Mouse (Mus musculus): Measurements from ENCODE around the gene Ier5. TPM values are rescaled to one million over a fixed set of nuclear protein-coding genes. Genes with fewer than 3 reads are reported as not detected.
A peak's percentile ranks its signal among the peaks of the same experiment; 100 is the strongest.

Ier5 gene
- polyA plus RNA-seq, 1 experiment from 2014 or later = 7.1 TPM

DNA sequence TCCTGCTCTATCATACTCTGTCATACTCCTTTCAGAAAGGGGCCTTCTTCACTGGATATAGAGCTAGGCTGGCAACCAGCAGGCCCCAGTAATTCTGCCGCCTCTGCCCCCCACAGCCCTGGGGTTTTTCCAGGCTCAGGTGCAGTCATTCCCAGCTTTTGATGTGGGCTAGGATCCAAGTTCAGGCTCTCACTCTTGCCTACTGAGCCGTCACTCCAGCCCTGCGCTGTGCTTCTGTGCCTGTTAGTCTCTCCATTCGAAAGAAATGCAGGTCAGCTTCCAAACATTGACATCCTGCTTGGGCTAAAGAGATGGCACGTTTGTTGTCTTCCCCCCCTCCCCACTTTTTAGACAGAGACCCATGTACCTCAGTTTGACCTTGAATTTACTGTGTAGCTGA is 39.2 kb downstream of the Ier5 start:
- Histone ChIP-seq H3K27me3 (ENCODE audit: control insufficient read depth, insufficient read depth, low read length) (no peaks in the 10 kb centered on the region), H3K9ac (replicated peaks; ENCODE audit: low read depth, low read length) (no peak overlapping the region), H3K9me3 (ENCODE audit: control insufficient read depth, low read depth, low read length) (no peaks in the 10 kb centered on the region), H3K36me3 (ENCODE audit: control insufficient read depth, insufficient read depth, low read length) (no peaks in the 10 kb centered on the region), H3K27ac (ENCODE audit: low read length) (no peak overlapping the region), H3K4me3 (ENCODE audit: low read depth, low read length) (no peak overlapping the region), H3K4me1 (ENCODE audit: control insufficient read depth, insufficient read depth, low read length) (no peaks in the 10 kb centered on the region), H3K4me2 (replicated peaks; ENCODE audit: low read depth, low read length) (no peak overlapping the region)
- no peak for ATAC-seq (ENCODE audit: insufficient number of reproducible peaks, insufficient read depth, low FRiP score, low read depth)
- 62% methylated on average over 5 of the region's 5 CpGs for WGBS

- peak; percentile 15; the same call in 1 of the 2 replicates for ATAC-seq (ENCODE audit: insufficient number of reproducible peaks, insufficient read depth, low FRiP score, low read depth)
- H3K36me3 ChIP-seq (ENCODE audit: control insufficient read depth, insufficient read depth, low read length) = no peaks in the 10 kb centered on the region
- H3K4me3 ChIP-seq (ENCODE audit: low read depth, low read length) = no peak overlapping the region
- H3K4me1 ChIP-seq (ENCODE audit: control insufficient read depth, insufficient read depth, low read length) = peaks cover 4% of the 10 kb centered on the region
- H3K9me3 ChIP-seq (ENCODE audit: control insufficient read depth, low read depth, low read length) = no peaks in the 10 kb centered on the region
- no peak overlapping the region for H3K9ac ChIP-seq (replicated peaks; ENCODE audit: low read depth, low read length)
- WGBS = 28% methylated on average over 14 of the region's 14 CpGs
- H3K27ac ChIP-seq (ENCODE audit: low read length) = no peak overlapping the region
- no peak overlapping the region for H3K4me2 ChIP-seq (replicated peaks; ENCODE audit: low read depth, low read length)
- H3K27me3 ChIP-seq (ENCODE audit: control insufficient read depth, insufficient read depth, low read length) = no peaks in the 10 kb centered on the region
These were observed 39.9 kb downstream of the Ier5 start for GRCm38 (mm10) chr1:155059505-155059904.

DNA sequence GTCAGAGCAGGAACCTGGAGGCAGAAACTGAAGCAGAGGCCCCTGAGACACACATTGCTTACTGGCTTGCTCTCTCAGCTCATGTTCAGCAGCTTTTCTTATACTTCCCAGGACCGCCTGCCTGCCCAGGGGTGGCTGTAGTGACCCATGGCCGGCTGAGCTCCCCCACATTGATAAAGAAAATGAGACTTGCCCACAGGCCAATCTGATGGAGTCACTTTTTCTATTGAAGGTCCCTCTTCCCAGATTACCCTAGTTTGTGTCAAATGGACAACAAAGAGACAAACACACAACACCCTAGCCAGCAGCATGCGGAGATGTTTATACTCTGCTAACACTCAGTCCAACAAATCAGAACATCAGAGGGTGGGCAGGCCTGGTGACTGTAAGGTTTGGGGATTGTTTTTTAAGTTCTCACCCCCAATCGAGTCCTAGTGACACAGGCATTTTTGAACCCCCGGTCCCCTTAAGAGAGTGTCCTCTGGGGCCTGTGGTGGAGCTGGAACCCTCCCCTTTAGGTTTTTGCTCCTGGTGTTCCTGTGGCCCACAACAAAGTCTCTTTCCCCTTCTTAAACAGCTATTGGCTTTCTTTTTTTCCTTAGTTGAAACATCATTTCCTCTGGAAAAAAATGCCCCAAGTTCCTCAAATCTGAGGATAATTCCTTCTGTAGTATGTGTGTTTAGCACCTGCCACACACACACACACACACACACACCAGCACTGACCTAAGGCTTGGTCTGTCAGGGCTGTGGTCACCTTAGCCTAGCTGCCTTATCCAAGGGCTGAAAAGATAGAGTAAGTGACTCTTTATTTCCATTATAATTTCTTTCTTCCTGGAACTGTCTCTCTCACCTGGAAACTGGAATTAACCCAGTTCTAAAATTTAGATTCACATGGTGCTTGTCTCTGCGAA is 41.1 kb downstream of the Ier5 start:
- no peak overlapping the region for H3K4me3 ChIP-seq (ENCODE audit: low read depth, low read length)
- 61% methylated on average over 6 of the region's 6 CpGs for WGBS
- no peaks in the 10 kb centered on the region for H3K36me3 ChIP-seq (ENCODE audit: control insufficient read depth, insufficient read depth, low read length)
- H3K27ac ChIP-seq (ENCODE audit: low read length) = no peak overlapping the region
- H3K9ac ChIP-seq (replicated peaks; ENCODE audit: low read depth, low read length) = no peak overlapping the region
- H3K27me3 ChIP-seq (ENCODE audit: control insufficient read depth, insufficient read depth, low read length) = no peaks in the 10 kb centered on the region
- H3K9me3 ChIP-seq (ENCODE audit: control insufficient read depth, low read depth, low read length) = no peaks in the 10 kb centered on the region
- ATAC-seq (ENCODE audit: insufficient number of reproducible peaks, insufficient read depth, low FRiP score, low read depth) = no peak
- no peak overlapping the region for H3K4me2 ChIP-seq (replicated peaks; ENCODE audit: low read depth, low read length)
- H3K4me1 ChIP-seq (ENCODE audit: control insufficient read depth, insufficient read depth, low read length) = peaks cover 4% of the 10 kb centered on the region

GRCm38 (mm10) chr1:155056166-155056565 is 43.3 kb downstream of the Ier5 start:
- Histone ChIP-seq H3K4me2 (replicated peaks; ENCODE audit: low read depth, low read length) (no peak overlapping the region), H3K36me3 (ENCODE audit: control insufficient read depth, insufficient read depth, low read length) (no peaks in the 10 kb centered on the region), H3K4me1 (ENCODE audit: control insufficient read depth, insufficient read depth, low read length) (peaks cover 22% of the 10 kb centered on the region), H3K9ac (replicated peaks; ENCODE audit: low read depth, low read length) (no peak overlapping the region), H3K27ac (ENCODE audit: low read length) (no peak overlapping the region), H3K4me3 (ENCODE audit: low read depth, low read length) (no peak overlapping the region), H3K27me3 (ENCODE audit: control insufficient read depth, insufficient read depth, low read length) (no peaks in the 10 kb centered on the region), H3K9me3 (ENCODE audit: control insufficient read depth, low read depth, low read length) (no peaks in the 10 kb centered on the region)
- ATAC-seq (ENCODE audit: insufficient number of reproducible peaks, insufficient read depth, low FRiP score, low read depth) = no peak
- 96% methylated on average over 1 of the region's 1 CpGs for WGBS

GRCm38 (mm10) chr1:155055041-155055440 is 44.4 kb downstream of the Ier5 start:
- Histone ChIP-seq H3K4me2 (replicated peaks; ENCODE audit: low read depth, low read length) (no peak overlapping the region), H3K27me3 (ENCODE audit: control insufficient read depth, insufficient read depth, low read length) (no peaks in the 10 kb centered on the region), H3K9ac (replicated peaks; ENCODE audit: low read depth, low read length) (no peak overlapping the region), H3K4me3 (ENCODE audit: low read depth, low read length) (no peak overlapping the region), H3K9me3 (ENCODE audit: control insufficient read depth, low read depth, low read length) (no peaks in the 10 kb centered on the region), H3K36me3 (ENCODE audit: control insufficient read depth, insufficient read depth, low read length) (no peaks in the 10 kb centered on the region), H3K27ac (ENCODE audit: low read length) (no peak overlapping the region), H3K4me1 (ENCODE audit: control insufficient read depth, insufficient read depth, low read length) (peaks cover 26% of the 10 kb centered on the region)
- ATAC-seq (ENCODE audit: insufficient number of reproducible peaks, insufficient read depth, low FRiP score, low read depth) = no peak
- WGBS = 27% methylated on average over 3 of the region's 3 CpGs

DNA sequence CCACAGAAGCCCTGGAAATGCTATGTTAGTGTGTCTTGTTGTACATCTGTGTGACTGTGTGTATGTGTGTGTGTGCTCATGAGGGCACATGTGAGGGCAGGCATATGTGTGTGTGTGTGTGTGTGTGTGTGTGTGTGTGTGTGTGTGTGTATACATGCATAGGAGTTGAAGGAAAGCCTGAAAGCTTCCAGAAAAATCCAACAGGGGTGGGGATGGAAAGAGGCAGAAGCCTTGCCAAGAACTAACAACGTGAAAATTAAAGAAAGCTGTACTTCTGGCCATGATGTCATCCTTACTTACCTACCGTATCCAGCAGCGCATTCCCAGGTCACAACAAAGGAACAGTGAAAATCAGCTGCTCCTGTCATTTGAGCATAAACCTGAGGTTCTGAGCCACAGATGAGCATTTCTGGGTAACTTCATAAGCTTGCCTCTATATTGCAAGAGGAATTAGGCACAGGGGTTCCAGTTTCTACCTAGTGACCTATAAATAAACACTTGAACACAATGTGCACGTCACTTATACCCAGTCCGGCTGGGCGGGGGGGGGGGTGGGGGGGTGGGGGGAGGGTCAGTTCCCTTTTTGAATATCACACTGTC is 45.0 kb downstream of the Ier5 start:
- 35% methylated on average over 6 of the region's 6 CpGs for WGBS
- peaks cover 26% of the 10 kb centered on the region for H3K4me1 ChIP-seq (ENCODE audit: control insufficient read depth, insufficient read depth, low read length)

DNA sequence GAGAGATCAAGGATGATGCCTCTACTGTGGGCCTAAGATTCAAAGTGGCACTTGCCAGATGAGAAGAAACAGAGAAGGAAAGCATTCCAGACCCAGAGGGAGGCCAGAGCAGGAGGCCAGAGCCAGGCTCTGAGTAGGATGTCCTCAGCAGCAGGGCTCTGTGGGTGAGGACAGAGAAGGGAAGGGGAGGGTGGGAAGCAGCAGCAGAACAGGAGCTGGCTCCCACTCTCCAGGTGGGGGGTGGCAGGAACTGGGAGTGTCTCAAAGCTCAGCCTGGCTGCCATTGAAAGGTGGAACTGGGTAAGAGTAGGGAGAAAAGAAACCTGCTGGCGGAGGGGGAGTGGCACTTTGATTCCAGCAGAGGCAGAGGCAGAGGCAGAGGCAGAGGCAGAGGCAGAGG is 46.1 kb downstream of the Ier5 start:
- no peak overlapping the region; the same call in 1 of the 2 replicates for H3K27ac ChIP-seq (ENCODE audit: low read length)
- 89% methylated on average over 1 of the region's 1 CpGs for WGBS

More for the DNA sequence above, 45.0 kb downstream of the Ier5 start:
- Histone ChIP-seq H3K4me2 (replicated peaks; ENCODE audit: low read depth, low read length) (no peak overlapping the region), H3K4me3 (ENCODE audit: low read depth, low read length) (no peak overlapping the region), H3K9me3 (ENCODE audit: control insufficient read depth, low read depth, low read length) (no peaks in the 10 kb centered on the region), H3K9ac (replicated peaks; ENCODE audit: low read depth, low read length) (no peak overlapping the region), H3K27me3 (ENCODE audit: control insufficient read depth, insufficient read depth, low read length) (no peaks in the 10 kb centered on the region), H3K27ac (ENCODE audit: low read length) (no peak overlapping the region), H3K36me3 (ENCODE audit: control insufficient read depth, insufficient read depth, low read length) (no peaks in the 10 kb centered on the region)
- no peak for ATAC-seq (ENCODE audit: insufficient number of reproducible peaks, insufficient read depth, low FRiP score, low read depth)

GRCm38 (mm10) chr1:155052761-155053166 is 46.7 kb downstream of the Ier5 start:
- Histone ChIP-seq H3K4me1 (ENCODE audit: control insufficient read depth, insufficient read depth, low read length) (peaks cover 30% of the 10 kb centered on the region), H3K36me3 (ENCODE audit: control insufficient read depth, insufficient read depth, low read length) (no peaks in the 10 kb centered on the region), H3K9me3 (ENCODE audit: control insufficient read depth, low read depth, low read length) (no peaks in the 10 kb centered on the region), H3K4me3 (ENCODE audit: low read depth, low read length) (no peak overlapping the region), H3K4me2 (replicated peaks; ENCODE audit: low read depth, low read length) (no peak overlapping the region), H3K9ac (replicated peaks; ENCODE audit: low read depth, low read length) (no peak overlapping the region), H3K27ac (ENCODE audit: low read length) (peak overlapping the region; percentile 52; the same call in 1 of the 2 replicates), H3K27me3 (ENCODE audit: control insufficient read depth, insufficient read depth, low read length) (no peaks in the 10 kb centered on the region)
- ATAC-seq (ENCODE audit: insufficient number of reproducible peaks, insufficient read depth, low FRiP score, low read depth) = no peak
- WGBS = 20% methylated on average over 9 of the region's 9 CpGs

More for the DNA sequence above, 46.1 kb downstream of the Ier5 start:
- Histone ChIP-seq H3K27me3 (ENCODE audit: control insufficient read depth, insufficient read depth, low read length) (no peaks in the 10 kb centered on the region), H3K4me2 (replicated peaks; ENCODE audit: low read depth, low read length) (no peak overlapping the region), H3K36me3 (ENCODE audit: control insufficient read depth, insufficient read depth, low read length) (no peaks in the 10 kb centered on the region), H3K9me3 (ENCODE audit: control insufficient read depth, low read depth, low read length) (no peaks in the 10 kb centered on the region), H3K4me3 (ENCODE audit: low read depth, low read length) (no peak overlapping the region), H3K9ac (replicated peaks; ENCODE audit: low read depth, low read length) (no peak overlapping the region), H3K4me1 (ENCODE audit: control insufficient read depth, insufficient read depth, low read length) (peaks cover 30% of the 10 kb centered on the region)
- ATAC-seq (ENCODE audit: insufficient number of reproducible peaks, insufficient read depth, low FRiP score, low read depth) = no peak
